Mouse (Mus musculus) MEL (cell line): ENCODE data around the gene Ap2a1. TPM values are rescaled to one million over a fixed set of nuclear protein-coding genes. Genes with fewer than 3 reads are reported as not detected.

ENCODE experiments used
- DNase-seq: peaks from one replicate; pipeline ENCODE4 v3.0.0; 2011; ENCODE audit warnings: low read depth, low spot score
- H3K27ac ChIP-seq: 2 replicates; pipeline ENCODE4 v1.5.1; 2012; ENCODE audit warnings: low read depth, mild to moderate bottlenecking, control low read depth, low read length, moderate library complexity; ENCODE audit not compliant: control insufficient read depth
- H3K27me3 ChIP-seq, 2 experiments: fragments of 150-350 bp in 1 of 2; sonication (generic) in 1 of 2; 2 replicates each; pipeline ENCODE4 v1.6.1; 2012; ENCODE audit warnings: low read length in 2 of 2, mild to moderate bottlenecking in 2 of 2, improper control_type of control experiment in 1 of 2, moderate library complexity in 1 of 2; ENCODE audit not compliant: insufficient read depth in 2 of 2, control insufficient read depth in 1 of 2
- H3K36me3 ChIP-seq, 2 experiments: 2 replicates each; pipeline ENCODE4 v1.6.1; 2012 to 2014; ENCODE audit warnings: low read length in 2 of 2, improper control_type of control experiment in 1 of 2, inconsistent platforms in 1 of 2, mild to moderate bottlenecking in 1 of 2; ENCODE audit not compliant: insufficient read depth in 2 of 2, control insufficient read depth in 1 of 2
- H3K4me1 ChIP-seq, 2 experiments: fragments of 150-350 bp in 1 of 2; sonication (generic) in 1 of 2; 2 replicates each; pipeline ENCODE4 v1.6.1; 2012; ENCODE audit warnings: low read length in 2 of 2, improper control_type of control experiment in 1 of 2, mild to moderate bottlenecking in 1 of 2; ENCODE audit not compliant: insufficient read depth in 2 of 2, control insufficient read depth in 1 of 2
- H3K4me3 ChIP-seq, 2 experiments: fragments of 150-350 bp in 1 of 2; sonication (generic) in 1 of 2; 2 replicates each; pipeline ENCODE4 v1.5.1; 2012; ENCODE audit warnings: low read depth in 2 of 2, low read length in 2 of 2, mild to moderate bottlenecking in 2 of 2, moderate library complexity in 2 of 2, control low read depth in 1 of 2, improper control_type of control experiment in 1 of 2; ENCODE audit not compliant: control insufficient read depth in 1 of 2, insufficient read depth in 1 of 2
- H3K79me2 ChIP-seq: 2 replicates; pipeline ENCODE4 v1.6.1; 2012; ENCODE audit warnings: mild to moderate bottlenecking, low read length, moderate library complexity; ENCODE audit not compliant: control insufficient read depth, poor library complexity, insufficient read depth
- H3K9ac ChIP-seq: 2 replicates; pipeline ENCODE4 v1.6.1; 2012; ENCODE audit warnings: low read depth, mild to moderate bottlenecking, control low read depth, low read length, moderate library complexity; ENCODE audit not compliant: control insufficient read depth, poor library complexity, severe bottlenecking
- H3K9me3 ChIP-seq: fragments of 150-350 bp; sonication (generic); replicated peaks from 2 replicates; pipeline ENCODE4 v1.6.1; 2012; ENCODE audit warnings: mild to moderate bottlenecking, low read length, improper control_type of control experiment, moderate library complexity; ENCODE audit not compliant: insufficient read depth
- BHLHE40 ChIP-seq: IDR thresholded peaks from 2 replicates; pipeline ENCODE4 v1.6.1; 2012; ENCODE audit warnings: low read depth, mild to moderate bottlenecking, inconsistent platforms, low read length, improper control_type of control experiment, borderline replicate concordance
- CTCF ChIP-seq, 3 experiments: IDR thresholded peaks in 2 of 3; conservative IDR thresholded peaks in 1 of 3; 2 replicates each; pipeline ENCODE4 v1.5.1; 2011 to 2012; ENCODE audit warnings: low read length in 3 of 3, low read depth in 2 of 3, mild to moderate bottlenecking in 2 of 3, improper control_type of control experiment in 1 of 3, inconsistent platforms in 1 of 3, mixed read lengths in 1 of 3, moderate library complexity in 1 of 3; ENCODE audit not compliant: control insufficient read depth in 1 of 3, insufficient read depth in 1 of 3, poor library complexity in 1 of 3, severe bottlenecking in 1 of 3
- E2F4 ChIP-seq: IDR thresholded peaks from 2 replicates; pipeline ENCODE4 v1.6.1; 2011; ENCODE audit warnings: low read depth, low read length, improper control_type of control experiment, borderline replicate concordance
- GABPA ChIP-seq: IDR thresholded peaks from 2 replicates; pipeline ENCODE4 v1.6.1; 2012; ENCODE audit warnings: low read depth, mild to moderate bottlenecking, inconsistent platforms, low read length, improper control_type of control experiment, moderate library complexity
- MAX ChIP-seq: IDR thresholded peaks from 2 replicates; pipeline ENCODE4 v1.6.1; 2011; ENCODE audit warnings: low read length, improper control_type of control experiment
- MEF2A ChIP-seq: IDR thresholded peaks from 2 replicates; pipeline ENCODE4 v1.6.1; 2014; ENCODE audit warnings: low read depth, mild to moderate bottlenecking, inconsistent platforms, low read length, improper control_type of control experiment; ENCODE audit not compliant: poor library complexity, insufficient replicate concordance, severe bottlenecking; ENCODE audit errors: extremely low read depth
- NELFE ChIP-seq: IDR thresholded peaks from 2 replicates; pipeline ENCODE4 v1.6.1; 2011; ENCODE audit warnings: low read depth, low read length, improper control_type of control experiment
- POLR2A ChIP-seq, 2 experiments: IDR thresholded peaks; 2 replicates each; pipeline ENCODE4 v1.6.1; 2011 to 2012; ENCODE audit warnings: low read length in 2 of 2, mild to moderate bottlenecking in 2 of 2, control low read depth in 1 of 2, improper control_type of control experiment in 1 of 2, low read depth in 1 of 2, moderate library complexity in 1 of 2; ENCODE audit not compliant: control insufficient read depth in 1 of 2, insufficient read depth in 1 of 2, poor library complexity in 1 of 2
- POLR2AphosphoS2 ChIP-seq: IDR thresholded peaks from 2 replicates; pipeline ENCODE4 v1.6.1; 2011; ENCODE audit warnings: low read length, improper control_type of control experiment
- RAD21 ChIP-seq: IDR thresholded peaks from 2 replicates; pipeline ENCODE4 v1.6.1; 2011; ENCODE audit warnings: mild to moderate bottlenecking, low read depth, low read length, improper control_type of control experiment
- RCOR1 ChIP-seq: IDR thresholded peaks from 2 replicates; pipeline ENCODE4 v1.6.1; 2012; ENCODE audit warnings: low read depth, mild to moderate bottlenecking, inconsistent platforms, low read length, improper control_type of control experiment
- SMC3 ChIP-seq: IDR thresholded peaks from 2 replicates; pipeline ENCODE4 v1.6.1; 2011; ENCODE audit warnings: low read depth, low read length, improper control_type of control experiment
- TBP ChIP-seq: IDR thresholded peaks from 2 replicates; pipeline ENCODE4 v1.8.0; 2011; ENCODE audit warnings: low read depth, low read length, improper control_type of control experiment
- TCF12 ChIP-seq: IDR thresholded peaks from 2 replicates; pipeline ENCODE4 v1.6.1; 2014; ENCODE audit warnings: low read depth, mild to moderate bottlenecking, inconsistent platforms, low read length, improper control_type of control experiment, moderate library complexity
- UBTF ChIP-seq: IDR thresholded peaks from 2 replicates; pipeline ENCODE4 v1.6.1; 2012; ENCODE audit warnings: low read depth, mild to moderate bottlenecking, inconsistent platforms, low read length, improper control_type of control experiment, moderate library complexity, borderline replicate concordance; ENCODE audit not compliant: insufficient read depth
- USF2 ChIP-seq, 2 experiments: IDR thresholded peaks; 2 replicates each; pipeline ENCODE4 v1.6.1; 2011 to 2012; ENCODE audit warnings: improper control_type of control experiment in 2 of 2, low read length in 2 of 2, borderline replicate concordance in 1 of 2, inconsistent platforms in 1 of 2, low read depth in 1 of 2, mild to moderate bottlenecking in 1 of 2; ENCODE audit not compliant: insufficient read depth in 1 of 2
- ZC3H11A ChIP-seq: IDR thresholded peaks from 2 replicates; pipeline ENCODE4 v1.6.1; 2012; ENCODE audit warnings: low read depth, mild to moderate bottlenecking, inconsistent platforms, low read length, improper control_type of control experiment
- ZKSCAN1 ChIP-seq: IDR thresholded peaks from 2 replicates; pipeline ENCODE4 v1.6.1; 2012; ENCODE audit warnings: low read depth, mild to moderate bottlenecking, inconsistent platforms, low read length, improper control_type of control experiment, moderate library complexity
- ZMIZ1 ChIP-seq: IDR thresholded peaks from 2 replicates; pipeline ENCODE4 v1.6.1; 2012; ENCODE audit warnings: low read depth, mild to moderate bottlenecking, inconsistent platforms, low read length, improper control_type of control experiment, moderate library complexity
- polyA plus RNA-seq, 2 experiments: library from polyadenylated mRNA; stranded (reverse) in 1 of 2; unstranded in 1 of 2; fragments of >175 nt in 1 of 2; fragments of >200 nt in 1 of 2; gene quantifications; 2 replicates each; pipeline versions ENCODE4 v1.2.1 to v1.2.4; 2012; ENCODE audit warnings: low replicate concordance in 2 of 2, low read depth in 1 of 2; ENCODE audit not compliant: insufficient read length in 2 of 2, insufficient read depth in 1 of 2, missing spikeins in 1 of 2
- total RNA-seq: library from RNA; depleted of rRNA; stranded (reverse); fragments of 300-350 nt; gene quantifications from 2 replicates; pipeline ENCODE4 v1.2.3, GENCODE M21; 2012

Ap2a1 gene
- total and polyA plus RNA-seq, 3 experiments, result 54.0 to 107 (median 73.1) TPM

- no peak for TF ChIP-seq SMC3
- TF ChIP-seq UBTF, result no peak
- no peak for TF ChIP-seq TCF12
- no peak for TF ChIP-seq POLR2AphosphoS2
- TF ChIP-seq RCOR1, result no peak
- no peak for TF ChIP-seq RAD21
- no peak for TF ChIP-seq USF2 (IDR thresholded peaks at IDR 0.05; ENCODE audit: borderline replicate concordance in 1 of 2, insufficient read depth in 1 of 2, low read depth in 1 of 2, low read length in 2 of 2)
- no peak for TF ChIP-seq ZMIZ1
- no peak for TF ChIP-seq BHLHE40
- TF ChIP-seq GABPA, result no peak
- TF ChIP-seq E2F4, result no peak
- TF ChIP-seq ZKSCAN1, result no peak
- TF ChIP-seq MEF2A, result no peak
- TF ChIP-seq CTCF (IDR thresholded peaks at IDR 0.05 in 2 of 3, conservative IDR thresholded peaks at IDR 0.05 in 1 of 3; ENCODE audit: control insufficient read depth in 1 of 3, insufficient read depth in 1 of 3, low read depth in 2 of 3, low read length in 3 of 3, poor library complexity in 1 of 3, severe bottlenecking in 1 of 3), result no peak
- no peak for DNase-seq
- Histone ChIP-seq H3K4me3 (no peak overlapping the region), H3K27me3 (no peaks in the 10 kb centered on the region), H3K36me3 (peaks cover 0 to 3% of the 10 kb centered on the region in 2 experiments; a peak in 2 of 4 replicates), H3K4me1 (no peaks in the 10 kb centered on the region), H3K9me3 (no peaks in the 10 kb centered on the region), H3K79me2 (no peaks in the 10 kb centered on the region), H3K9ac (no peak overlapping the region), H3K27ac (no peak overlapping the region)
Measured at GRCm38 (mm10) chr7:44916881-44917280, 12.4 kb downstream of the Ap2a1 start.

- Histone ChIP-seq H3K4me1 (no peaks in the 10 kb centered on the region), H3K27ac (no peak overlapping the region), H3K36me3 (peaks cover 0 to 3% of the 10 kb centered on the region in 2 experiments; a peak in 2 of 4 replicates)
- no peak for TF ChIP-seq NELFE
- TF ChIP-seq TBP, result no peak
- no peak for TF ChIP-seq POLR2A (IDR thresholded peaks at IDR 0.05; ENCODE audit: control insufficient read depth in 1 of 2, insufficient read depth in 1 of 2, low read depth in 1 of 2, low read length in 2 of 2, poor library complexity in 1 of 2)
- TF ChIP-seq POLR2AphosphoS2, result no peak
- TF ChIP-seq MAX, result no peak
- TF ChIP-seq ZC3H11A, result no peak
- TF ChIP-seq RCOR1, result no peak
- TF ChIP-seq, all 39 proteins: peak for 0
- DNase-seq, result no peak
- no peak overlapping the region for H3K9ac ChIP-seq
- no peaks in the 10 kb centered on the region for H3K27me3 ChIP-seq
- no peaks in the 10 kb centered on the region for H3K79me2 ChIP-seq
- H3K4me3 ChIP-seq, result no peak overlapping the region
- no peaks in the 10 kb centered on the region for H3K9me3 ChIP-seq
Measured at GRCm38 (mm10) chr7:44916191-44916590, 13.1 kb downstream of the Ap2a1 start.
